Mouse (Mus musculus): Measurements from ENCODE around the gene Fthl17f.
"Not testable (repeated sequence)": the region's sequence is repeated elsewhere in the genome, so short reads cannot be mapped to it uniquely, and the experiment has no call there.

Fthl17f gene

GRCm38 (mm10) chrX:9062715-9063114 is at the start of gene Fthl17f:
Gene Fthl17f (plus strand): TSS chrX:9063015.
- DNase-seq (ENCODE audit: low read depth), result not testable (repeated sequence)

- no peak for DNase-seq (ENCODE audit: low read depth)
Measured at GRCm38 (mm10) chrX:9016079-9016478, 46.7 kb upstream of the Fthl17f start.

GRCm38 (mm10) chrX:9019481-9019880 is 43.3 kb upstream of the Fthl17f start:
- DNase-seq (ENCODE audit: low read depth), result no peak

- not testable (repeated sequence) for DNase-seq (ENCODE audit: low read depth)
Measured at GRCm38 (mm10) chrX:9033193-9033592, 29.6 kb upstream of the Fthl17f start, which contains the start of gene Fthl17e. Gene Fthl17e (plus strand): TSS chrX:9033493.

GRCm38 (mm10) chrX:9041611-9042010 is 21.2 kb upstream of the Fthl17f start:
- not testable (repeated sequence) for DNase-seq (ENCODE audit: low read depth)

- peak; percentile 0 for DNase-seq (ENCODE audit: low read depth)
Measured at GRCm38 (mm10) chrX:9060952-9061351, 1.9 kb upstream of the Fthl17f start.

- no peak for DNase-seq (ENCODE audit: low read depth)
Measured at GRCm38 (mm10) chrX:9062101-9062500, 714 bp upstream of the Fthl17f start.

- peak; percentile 0 for DNase-seq (ENCODE audit: low read depth)
Measured at GRCm38 (mm10) chrX:9077699-9078098, 14.9 kb downstream of the Fthl17f start.

- DNase-seq (ENCODE audit: low read depth), result not testable (repeated sequence)
Measured at GRCm38 (mm10) chrX:9095066-9095465, 32.3 kb downstream of the Fthl17f start.

- no peak for DNase-seq (ENCODE audit: low read depth)
Measured at GRCm38 (mm10) chrX:9104262-9104661, 41.4 kb downstream of the Fthl17f start, which contains the start of gene 4930402K13Rik. Gene 4930402K13Rik (plus strand): TSS chrX:9104562.

- DNase-seq (ENCODE audit: low read depth), result no peak
Measured at GRCm38 (mm10) chrX:9110381-9110780, 47.6 kb downstream of the Fthl17f start.

Data from c-Kit-positive CD71-negative TER-119-negative erythroid progenitor cells, embryonic 14.5 days (primary cell).